Mouse (Mus musculus) kidney, postnatal 36 days (tissue): ENCODE results near the gene Rin3.
A peak's percentile ranks its signal among the peaks of the same experiment; 100 is the strongest.

Source experiments
- DNase-seq, 2 experiments: peaks; one replicate each; pipeline ENCODE4 v3.0.0; 2021 to 2022; ENCODE audit warnings: mixed read lengths in 2 of 2

Gene Rin3

GRCm38 (mm10) chr12:102302831-102303351 is 20.0 kb downstream of the Rin3 start:
- peak; percentile 65 to 69 for DNase-seq

- peak in 1 of 2 experiments; percentile 38 for DNase-seq
Observed at GRCm38 (mm10) chr12:102303867-102304266, 21.0 kb downstream of the Rin3 start.

DNA sequence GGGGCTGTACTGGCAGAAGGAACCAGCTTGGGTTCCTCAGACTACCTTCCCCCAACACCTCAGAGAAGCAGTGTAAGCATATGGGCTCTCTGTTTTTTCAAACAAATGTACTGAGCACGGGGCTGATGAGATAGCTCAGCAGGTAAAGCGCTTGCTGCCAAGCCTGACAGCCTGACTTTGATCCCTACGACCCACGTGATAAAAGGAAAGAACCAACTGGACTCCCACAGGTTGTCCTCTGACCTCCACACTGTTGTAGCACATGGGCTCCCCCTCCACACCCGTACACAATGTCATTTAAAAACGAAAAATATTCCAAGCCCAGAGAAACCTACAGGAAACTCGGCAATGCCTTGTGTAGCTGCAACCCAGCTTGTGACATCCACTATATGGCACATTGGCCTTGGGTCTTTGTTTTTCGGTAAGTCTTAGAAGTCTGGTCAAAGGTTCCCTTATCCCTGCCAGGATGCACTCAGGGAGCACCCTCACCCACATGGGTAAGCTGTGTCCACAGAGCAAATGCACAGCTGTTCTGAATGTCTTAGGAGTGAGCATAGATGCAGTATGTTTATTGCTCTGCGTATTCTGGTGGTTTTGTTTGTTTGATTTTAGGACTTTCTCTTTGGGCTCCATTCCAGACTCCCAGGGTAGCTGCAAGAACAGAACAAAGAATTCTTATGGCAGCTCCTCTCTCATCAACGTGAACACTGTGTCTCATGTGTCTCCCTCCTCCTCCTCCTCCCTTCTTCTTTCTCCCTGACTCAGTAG is 22.4 kb downstream of the Rin3 start:
- peak; percentile 70 to 82 for DNase-seq

DNA sequence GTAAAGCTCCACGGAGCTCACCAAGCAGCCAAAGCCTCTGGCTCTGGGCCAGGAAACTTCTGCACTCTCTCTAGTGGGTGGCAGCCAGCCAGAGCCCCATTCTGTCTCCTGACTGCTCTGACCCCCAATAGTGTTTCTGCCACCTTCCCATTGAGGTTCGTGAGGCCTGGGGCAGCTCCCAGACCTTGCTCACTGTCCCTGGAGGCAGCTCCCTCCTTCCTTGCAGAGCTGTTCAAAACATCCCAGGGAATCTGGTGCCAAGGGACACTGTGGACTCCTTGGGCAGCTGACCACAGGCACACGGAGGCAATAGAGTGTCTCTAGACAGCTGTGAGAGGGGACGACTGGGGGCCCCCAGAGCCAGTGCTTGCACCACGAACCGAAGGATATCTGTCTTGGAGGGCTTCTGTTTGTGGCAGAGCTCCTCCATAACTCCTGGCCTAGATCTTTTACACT is 25.2 kb downstream of the Rin3 start:
- peak; percentile 84 to 89 for DNase-seq

- peak; percentile 70 to 72 for DNase-seq
Observed at GRCm38 (mm10) chr12:102308457-102309011, 25.7 kb downstream of the Rin3 start.

DNA sequence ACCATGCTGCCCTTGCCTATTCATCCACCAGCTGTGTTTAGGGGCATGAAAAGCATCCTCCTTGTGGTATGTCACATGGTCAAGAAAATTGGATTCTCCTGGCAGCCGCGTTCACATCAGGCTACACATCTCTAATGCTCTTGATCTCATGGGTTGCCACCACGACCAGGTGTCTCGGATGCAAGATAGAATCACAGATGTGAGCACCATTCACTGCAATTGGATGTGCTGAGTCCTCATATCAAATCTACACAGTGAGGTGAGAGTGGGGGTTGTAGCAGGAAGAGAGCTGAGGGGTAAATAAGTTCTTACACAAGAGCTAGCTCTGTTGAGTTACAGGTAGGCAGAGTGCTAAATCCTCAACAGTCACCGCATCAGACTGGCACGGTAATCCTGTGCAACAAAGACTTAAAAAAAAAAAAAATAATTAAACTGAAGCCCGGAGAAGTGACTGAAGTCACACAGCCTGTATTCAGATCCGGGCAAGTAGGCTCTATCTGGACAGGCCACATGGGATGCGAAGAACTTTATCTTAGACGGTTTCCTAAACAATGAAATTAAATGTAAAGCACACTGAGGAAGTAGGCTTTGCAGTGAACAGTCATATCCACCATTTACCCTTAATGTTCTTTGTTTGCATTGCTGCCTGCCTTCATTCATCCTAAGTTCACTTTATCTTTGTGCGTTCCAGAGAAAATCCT is 26.4 kb downstream of the Rin3 start:
- DNase-seq = no peak

- no peak for DNase-seq
Observed at GRCm38 (mm10) chr12:102309800-102310195, 26.9 kb downstream of the Rin3 start.

- no peak for DNase-seq
Observed at GRCm38 (mm10) chr12:102310261-102310660, 27.4 kb downstream of the Rin3 start.

DNA sequence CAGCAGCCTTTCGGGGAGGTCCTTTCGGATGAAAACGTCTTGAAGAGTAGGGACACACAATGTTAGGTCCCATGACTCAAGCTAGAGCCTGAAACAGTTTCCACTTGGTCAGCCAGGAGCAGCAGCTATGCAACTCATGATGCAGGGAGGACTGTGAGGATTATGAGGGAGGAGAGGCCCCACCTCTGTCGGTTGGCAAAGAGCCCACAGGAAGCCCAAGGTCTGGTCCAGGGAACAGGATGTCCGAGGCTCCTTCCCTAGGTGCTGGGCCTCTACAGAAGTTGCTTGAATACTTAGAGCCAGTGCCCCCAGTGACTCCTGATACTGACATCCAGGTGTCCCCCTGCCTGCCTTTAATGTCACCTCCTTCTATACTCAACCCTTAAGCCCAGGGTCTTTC is 28.6 kb downstream of the Rin3 start:
- DNase-seq = peak in 1 of 2 experiments; percentile 63

DNA sequence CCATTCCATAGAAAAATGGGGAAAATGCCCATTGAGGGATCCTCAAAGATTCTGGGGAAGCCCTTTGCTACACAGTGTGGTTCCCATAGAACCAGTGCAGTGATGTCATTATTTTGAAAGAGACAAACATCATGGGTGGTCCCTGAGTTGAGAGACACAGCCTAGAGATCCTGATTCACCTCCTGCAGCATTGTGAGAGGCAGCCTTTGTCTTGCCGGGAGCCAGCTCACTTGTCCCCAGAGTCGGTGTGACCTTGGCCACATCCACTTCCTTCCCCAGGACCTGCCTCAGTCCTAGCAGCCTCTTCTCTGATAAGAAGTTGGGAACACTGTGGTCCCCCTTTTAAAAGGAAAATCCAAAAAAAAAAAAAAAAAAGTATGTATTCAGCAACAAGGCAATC is 36.3 kb downstream of the Rin3 start:
- DNase-seq = no peak

GRCm38 (mm10) chr12:102319899-102320298 is 37.1 kb downstream of the Rin3 start:
- peak; percentile 53 to 79 for DNase-seq

DNA sequence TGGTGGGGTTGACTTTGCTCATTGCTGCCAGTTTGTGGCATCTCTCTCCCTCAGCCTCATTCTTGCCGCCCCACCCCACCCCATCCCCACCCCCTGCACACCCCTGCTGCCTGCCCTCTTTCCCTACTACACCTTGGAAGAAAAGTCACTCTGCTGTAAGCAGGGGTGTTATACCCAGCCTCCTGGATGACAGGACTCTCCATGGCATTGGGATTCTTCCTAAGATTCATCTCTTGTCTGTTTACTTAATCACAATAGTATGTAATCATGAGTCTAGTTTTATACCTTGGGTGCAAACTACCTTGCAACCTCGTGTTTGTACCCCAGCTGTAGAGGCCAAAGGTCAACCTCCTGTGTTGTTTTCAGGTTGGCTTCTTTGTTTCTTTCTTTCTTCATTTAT is 37.5 kb downstream of the Rin3 start:
- DNase-seq = no peak

- DNase-seq = no peak
Observed at GRCm38 (mm10) chr12:102321064-102321728, 38.3 kb downstream of the Rin3 start.

- DNase-seq = peak; percentile 39 to 76
Observed at GRCm38 (mm10) chr12:102321855-102322254, 39.0 kb downstream of the Rin3 start.

DNA sequence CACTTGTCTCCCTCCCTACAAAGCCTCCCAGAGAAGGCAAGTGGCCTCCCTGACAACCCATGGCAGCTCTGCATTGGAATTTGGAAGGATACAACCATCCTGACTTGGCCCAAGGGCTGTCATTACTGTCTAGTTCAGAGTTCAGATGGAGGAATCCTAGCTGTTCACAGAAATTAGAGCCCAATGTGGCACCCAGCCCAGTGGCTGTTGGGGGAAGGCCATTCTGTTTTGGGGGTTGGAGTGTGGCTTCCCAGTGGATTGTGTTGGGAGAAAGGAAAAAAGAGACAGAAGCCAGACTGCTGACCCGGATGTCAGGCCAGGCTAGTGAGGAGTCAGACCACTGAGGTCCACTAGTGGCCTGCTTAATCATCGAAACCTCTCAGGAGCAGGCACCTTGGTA is 40.5 kb downstream of the Rin3 start:
- DNase-seq = peak in 1 of 2 experiments; percentile 66

GRCm38 (mm10) chr12:102324156-102324885 is 41.5 kb downstream of the Rin3 start:
- DNase-seq = no peak

- DNase-seq = no peak
Observed at GRCm38 (mm10) chr12:102324886-102325220, 42.0 kb downstream of the Rin3 start.

- no peak for DNase-seq
Observed at GRCm38 (mm10) chr12:102326753-102327340, 44.0 kb downstream of the Rin3 start.

DNA sequence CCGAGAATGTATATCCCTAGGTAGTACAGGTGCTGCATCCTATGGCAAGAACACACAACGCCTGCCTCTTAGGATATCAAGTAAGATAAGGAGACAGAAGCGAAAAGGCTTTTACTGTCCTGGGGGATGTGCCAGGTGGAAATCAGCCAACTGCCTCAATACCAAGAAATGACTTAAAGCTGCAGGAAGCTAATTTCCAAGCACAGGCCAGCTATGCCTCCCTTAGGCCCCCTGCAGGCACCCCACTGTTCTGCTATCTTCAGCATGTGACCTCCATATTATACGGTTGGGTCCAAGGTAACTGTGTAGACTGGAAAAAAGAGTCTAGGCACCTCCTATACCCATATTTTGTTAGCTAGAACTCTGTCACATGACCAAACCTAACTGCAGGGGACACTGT is 44.7 kb downstream of the Rin3 start:
- peak in 1 of 2 experiments; percentile 64 for DNase-seq

DNA sequence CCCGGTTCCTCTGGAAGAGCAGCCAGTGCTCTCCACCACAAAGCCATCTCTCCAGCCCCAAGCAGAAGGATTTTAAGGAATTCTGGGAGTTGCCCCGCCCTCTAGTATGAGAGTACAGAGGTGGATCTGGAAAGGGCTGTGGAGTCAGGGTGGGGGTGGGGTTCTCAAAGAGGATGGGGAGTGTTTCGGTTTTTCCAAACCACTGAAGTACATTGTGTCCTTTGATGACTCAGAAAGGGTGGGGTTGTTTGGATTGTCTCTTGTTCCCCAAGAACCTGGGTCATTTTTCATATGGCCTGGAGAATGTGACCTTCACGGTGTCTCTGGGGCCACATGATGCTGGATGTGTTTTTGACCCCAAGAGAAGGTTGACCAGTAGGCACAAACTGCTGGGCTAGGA is 45.2 kb downstream of the Rin3 start:
- no peak for DNase-seq

DNA sequence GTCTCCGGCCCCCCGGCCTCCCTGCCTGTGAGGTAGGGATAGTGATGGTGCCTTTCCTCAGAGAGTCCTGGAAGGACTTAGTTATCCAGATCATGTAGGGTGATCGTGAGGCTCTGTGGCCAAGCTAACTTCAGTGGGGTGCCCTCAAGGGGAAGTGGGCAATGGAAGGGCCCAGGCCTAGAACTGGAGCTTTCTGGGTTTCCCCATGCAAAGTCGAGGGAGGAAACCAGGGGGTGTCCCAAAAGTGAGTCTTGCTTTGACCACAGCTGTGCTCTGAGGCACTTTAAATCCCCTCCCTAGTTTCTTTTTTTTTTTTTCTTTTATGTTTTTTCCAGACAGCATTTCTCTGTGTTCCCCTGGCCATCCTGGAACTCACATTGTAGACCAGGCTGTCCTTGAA is 47.3 kb downstream of the Rin3 start:
- no peak for DNase-seq

DNA sequence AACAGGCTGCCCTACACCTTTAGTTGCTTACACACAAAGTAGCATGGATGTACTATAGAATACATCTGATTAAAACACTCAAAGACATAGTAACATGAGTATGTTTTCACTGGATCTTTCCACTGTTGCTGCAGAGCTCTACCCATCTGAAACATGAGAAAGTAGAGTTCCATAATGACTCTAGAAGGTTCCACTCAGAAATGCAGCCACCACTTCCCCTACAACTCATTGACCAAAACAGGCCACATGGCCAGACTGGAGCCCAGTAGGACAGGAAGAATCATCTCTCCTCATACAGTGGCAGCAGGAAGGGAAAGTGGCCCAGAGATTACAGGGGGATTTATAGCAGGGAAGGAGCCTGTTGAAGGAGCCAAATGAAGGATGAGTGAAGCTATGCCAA is 47.9 kb downstream of the Rin3 start:
- peak in 1 of 2 experiments; percentile 17 for DNase-seq
